Mouse (Mus musculus) spleen, embryonic (tissue): Measurements from ENCODE around the gene Pla2g4c.
"Not testable (repeated sequence)": the region's sequence is repeated elsewhere in the genome, so short reads cannot be mapped to it uniquely, and the experiment has no call there.

ENCODE experiments used
- CTCF ChIA-PET: fragments of 350-600 bp; sonication (Branson Sonifier 250); formaldehyde crosslinking; loops from one replicate; lab custom pipeline; 2022; lab: Charles Lee

The Pla2g4c gene

DNA sequence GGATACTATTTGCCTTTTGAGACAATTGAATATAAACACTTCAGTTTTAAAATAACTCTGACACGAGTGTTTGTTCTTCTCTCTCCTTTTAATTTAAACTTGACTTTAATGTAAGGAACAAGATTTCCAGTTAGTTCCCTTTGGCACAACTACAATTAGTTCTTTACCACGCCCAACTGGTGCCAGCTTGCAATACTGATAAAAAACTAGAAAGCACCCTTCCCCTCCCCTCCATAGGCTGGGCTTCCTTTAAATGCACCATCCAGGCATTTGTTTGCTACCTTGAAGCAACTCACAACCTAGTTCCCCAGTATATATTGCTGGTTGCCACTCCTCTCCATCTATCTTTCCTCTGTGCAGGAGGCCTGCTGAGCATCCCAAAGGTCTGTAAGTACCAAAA is at the start of gene Pla2g4c:
Gene Pla2g4c (plus strand): TSS at position 340 of the 400 bp plus-strand sequence.
- CTCF ChIA-PET = no interaction called here

GRCm38 (mm10) chr7:13277081-13277480 is 47.4 kb upstream of the Pla2g4c start, which contains the start of gene Lig1:
Gene Lig1, plus strand, starts transcription at chr7:13277283.
- CTCF ChIA-PET = no interaction called here

- CTCF ChIA-PET = interaction anchor here (0.5 kb wide), 1 partner anchor 358 kb away, joined by 5 read pairs; no protein-coding TSS in a partner anchor
These were observed 46.6 kb upstream of the Pla2g4c start for GRCm38 (mm10) chr7:13277833-13278232.

DNA sequence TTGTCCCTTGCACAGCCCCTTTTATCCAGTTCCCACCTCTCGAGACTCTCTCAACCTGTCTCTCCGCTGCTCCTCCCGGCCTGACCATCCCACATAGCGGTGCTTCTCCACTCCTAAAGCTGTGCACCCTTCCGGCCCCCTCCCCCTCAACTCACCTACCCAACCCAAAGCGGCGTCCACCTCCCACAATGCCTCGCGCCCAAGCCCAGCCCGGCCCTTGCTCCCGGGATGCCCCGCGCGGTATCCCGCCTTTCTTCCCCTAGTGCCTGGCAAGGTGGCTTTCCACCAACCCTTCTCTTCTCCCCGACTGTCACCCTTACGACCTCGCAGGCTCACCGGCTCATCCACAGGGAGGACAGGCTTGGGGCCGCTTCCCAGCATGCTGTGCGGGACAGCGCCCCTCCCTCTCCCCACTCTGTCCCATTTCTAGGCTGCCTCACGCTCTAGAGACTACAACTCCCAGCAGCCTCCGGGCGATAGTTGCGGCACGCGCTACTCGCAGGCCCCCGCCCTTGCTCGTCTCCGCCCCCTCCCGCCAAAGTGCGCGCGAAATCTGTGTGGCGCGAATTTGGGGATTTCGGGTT is 46.1 kb upstream of the Pla2g4c start, which contains the start of gene Zswim9:
Gene Zswim9 (minus strand): TSS at position 414 of the 584 bp plus-strand sequence.
- CTCF ChIA-PET = interaction anchor here (0.5 kb wide), 1 partner anchor 359 kb away, joined by 5 read pairs; no protein-coding TSS in a partner anchor

- CTCF ChIA-PET = not testable (repeated sequence)
These were observed 45.5 kb upstream of the Pla2g4c start for GRCm38 (mm10) chr7:13278957-13279356.

DNA sequence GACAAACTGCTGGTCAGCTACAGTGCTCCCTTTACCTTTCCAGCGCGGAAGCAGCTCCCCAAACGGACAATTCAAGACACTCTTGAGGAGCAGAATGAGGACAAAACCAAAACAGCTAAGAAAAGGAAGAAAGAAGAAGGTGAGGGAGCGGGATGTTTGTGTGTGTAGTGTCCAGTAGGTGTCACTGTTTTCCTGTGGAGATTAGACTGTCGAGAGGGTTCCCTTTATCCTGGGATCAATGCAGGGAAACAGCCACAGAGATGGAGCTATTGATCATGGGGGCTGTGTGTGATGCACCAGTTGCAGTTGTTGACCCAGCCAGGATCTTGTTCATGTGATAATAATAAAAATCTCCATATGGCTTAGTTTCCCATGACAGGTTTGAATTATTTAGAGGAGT is 35.8 kb upstream of the Pla2g4c start:
- CTCF ChIA-PET = interaction anchor here (1.2 kb wide), 1 partner anchor 9 kb away, joined by 3 read pairs; no protein-coding TSS in a partner anchor

DNA sequence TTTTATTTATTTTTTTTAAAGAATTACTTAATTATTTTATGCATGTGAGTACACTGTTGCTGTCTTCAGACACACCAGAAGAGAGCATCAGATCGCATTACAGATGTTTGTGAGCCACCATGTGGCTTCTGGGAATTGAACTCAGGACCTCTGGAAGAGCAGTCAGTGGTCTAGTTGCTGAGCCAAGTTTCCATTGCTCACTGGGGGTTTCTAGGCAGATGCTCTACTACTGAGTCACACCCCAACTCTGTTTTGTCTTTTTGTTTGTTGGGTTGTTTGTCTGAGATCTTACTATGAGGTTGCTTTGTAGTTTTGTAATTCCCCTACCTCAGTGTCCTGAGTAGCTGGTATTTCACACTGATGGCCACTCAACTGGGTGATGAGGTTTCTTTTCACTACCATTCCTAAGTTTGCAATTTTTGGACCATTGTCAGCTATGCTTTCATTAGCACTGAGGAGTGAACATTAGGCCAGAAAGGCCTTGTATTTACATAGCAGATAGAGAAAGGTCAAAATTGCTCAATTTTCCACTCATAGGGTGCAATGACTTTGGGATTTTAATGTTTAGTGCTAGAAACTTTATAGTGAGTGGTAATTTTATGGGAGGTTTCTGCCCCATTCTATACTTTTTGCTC is 34.3 kb upstream of the Pla2g4c start:
- CTCF ChIA-PET = no interaction called here

DNA sequence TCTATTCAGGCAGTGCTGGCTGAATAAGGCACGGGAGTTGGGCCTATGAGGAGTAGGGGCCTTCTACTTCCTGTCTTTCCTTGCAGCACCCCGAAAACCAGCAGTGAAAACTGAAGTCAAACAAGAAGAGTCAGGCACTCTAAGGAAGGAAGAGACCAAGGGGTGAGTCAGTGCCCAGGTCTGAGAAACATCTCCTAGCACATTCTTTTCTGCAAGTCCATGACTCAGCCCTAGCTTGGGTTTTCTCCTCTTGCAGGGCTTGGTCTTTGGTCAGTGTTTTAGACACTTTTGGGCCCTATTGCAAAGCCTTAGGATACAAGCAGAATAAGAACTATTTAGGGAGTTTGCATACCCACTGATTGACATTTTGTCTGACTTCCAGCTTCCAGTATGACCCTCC is 33.1 kb upstream of the Pla2g4c start:
- CTCF ChIA-PET = interaction anchor here (0.6 kb wide), 1 partner anchor 182 kb away, joined by 4 read pairs; no protein-coding TSS in a partner anchor

- CTCF ChIA-PET = no interaction called here
These were observed 30.3 kb upstream of the Pla2g4c start for GRCm38 (mm10) chr7:13293878-13294855.

DNA sequence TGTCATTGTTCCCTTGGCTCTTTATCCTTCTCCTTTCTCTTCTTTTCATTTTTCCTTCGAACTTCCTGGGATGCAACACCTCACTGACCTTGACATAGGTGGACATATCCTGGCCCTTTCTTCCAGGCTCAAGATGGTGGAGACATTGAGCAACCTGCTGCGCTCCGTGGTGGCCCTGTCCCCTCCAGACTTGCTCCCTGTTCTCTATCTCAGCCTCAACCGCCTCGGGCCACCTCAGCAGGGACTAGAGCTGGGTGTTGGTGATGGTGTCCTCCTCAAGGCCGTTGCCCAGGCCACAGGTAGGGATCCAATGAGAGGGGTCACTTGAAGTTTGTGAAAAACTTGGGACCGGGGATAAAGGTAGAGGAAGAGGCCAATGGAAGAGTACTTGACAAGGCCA is 29.2 kb upstream of the Pla2g4c start:
- CTCF ChIA-PET = no interaction called here

- CTCF ChIA-PET = interaction anchor here (1.1 kb wide), 1 partner anchor 9 kb away, joined by 3 read pairs; no protein-coding TSS in a partner anchor
These were observed 26.8 kb upstream of the Pla2g4c start for GRCm38 (mm10) chr7:13297636-13298035.

DNA sequence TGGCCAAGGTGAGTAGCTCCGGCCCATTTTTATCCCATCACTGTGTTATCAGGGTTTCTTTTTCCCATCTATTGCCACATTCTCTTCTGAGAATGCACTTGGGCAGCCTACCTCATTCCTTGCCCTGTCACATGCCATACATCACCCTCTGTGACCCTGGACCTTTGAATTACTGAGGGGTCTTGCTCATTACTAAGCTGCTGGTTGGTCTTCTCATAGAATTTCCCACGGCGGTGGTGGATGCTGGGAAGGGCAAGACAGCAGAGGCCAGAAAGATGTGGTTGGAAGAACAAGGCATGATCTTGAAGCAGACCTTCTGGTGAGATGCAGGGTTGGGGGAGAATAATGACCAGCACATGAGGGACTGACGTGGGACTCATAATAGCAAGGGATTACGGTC is 25.6 kb upstream of the Pla2g4c start:
- CTCF ChIA-PET = no interaction called here

DNA sequence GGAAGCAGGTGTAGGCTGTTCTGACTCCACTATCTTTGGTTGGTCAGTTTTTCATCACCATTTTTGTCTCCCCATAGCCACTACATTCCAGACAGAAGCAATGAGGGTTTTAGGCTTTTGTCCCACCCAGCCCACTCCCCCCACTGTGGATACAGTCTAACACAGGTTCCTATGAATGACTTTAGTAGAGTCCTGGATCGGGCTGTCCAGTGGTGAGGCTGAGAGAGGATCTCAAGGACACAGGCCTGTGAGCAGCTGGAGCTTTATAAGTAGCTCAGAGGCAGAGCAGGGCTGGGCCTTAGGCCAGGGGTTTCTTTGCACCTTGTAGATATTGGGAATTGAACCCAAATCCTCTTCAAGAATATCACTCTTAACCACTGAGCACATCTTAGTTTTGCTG is 22.8 kb upstream of the Pla2g4c start:
- CTCF ChIA-PET = no interaction called here

- CTCF ChIA-PET = no interaction called here
These were observed 21.7 kb upstream of the Pla2g4c start for GRCm38 (mm10) chr7:13302780-13303179.

DNA sequence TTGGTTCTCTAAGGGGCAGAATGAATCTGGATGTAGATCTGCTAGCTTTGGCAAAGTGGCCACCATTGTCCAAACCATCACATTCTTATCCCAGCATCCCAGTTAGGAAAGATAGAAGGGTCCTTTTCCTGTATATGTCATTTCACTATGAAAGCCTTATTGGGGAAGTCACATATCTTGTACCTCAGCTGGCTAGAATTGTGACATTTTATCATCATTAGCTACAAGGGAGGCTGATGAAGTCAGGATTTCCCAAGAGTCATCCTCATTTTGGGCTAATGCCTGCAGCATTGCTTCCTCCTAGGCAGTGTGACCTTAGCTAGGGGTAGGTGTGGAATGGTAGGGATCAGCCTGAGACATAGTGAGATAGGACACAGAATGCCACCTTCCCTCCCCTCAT is 21.1 kb upstream of the Pla2g4c start:
- CTCF ChIA-PET = no interaction called here

DNA sequence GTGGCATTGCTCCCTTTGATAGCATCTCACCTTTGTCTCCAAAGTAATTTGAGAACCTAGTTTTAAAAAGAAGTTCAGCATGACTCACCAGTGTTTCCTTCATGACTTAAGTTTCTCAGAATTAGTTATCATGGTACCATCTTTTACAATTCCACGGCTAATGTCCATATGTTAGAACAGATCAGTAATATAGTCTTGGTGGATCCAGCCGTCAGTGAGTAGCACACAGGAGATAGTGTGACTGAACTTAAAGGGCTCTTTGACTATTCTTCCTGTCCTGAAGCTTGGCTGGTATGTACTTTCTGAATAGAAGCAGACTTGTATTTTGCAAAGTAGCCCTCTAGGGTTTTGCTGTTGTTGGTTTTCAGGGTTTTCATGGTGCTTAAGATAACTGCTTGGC is 15.0 kb upstream of the Pla2g4c start:
- CTCF ChIA-PET = no interaction called here

GRCm38 (mm10) chr7:13310493-13311199 is 13.8 kb upstream of the Pla2g4c start:
- CTCF ChIA-PET = no interaction called here

GRCm38 (mm10) chr7:13311401-13311800 is 13.1 kb upstream of the Pla2g4c start:
- CTCF ChIA-PET = no interaction called here

GRCm38 (mm10) chr7:13314095-13314597 is 10.3 kb upstream of the Pla2g4c start:
- CTCF ChIA-PET = no interaction called here

DNA sequence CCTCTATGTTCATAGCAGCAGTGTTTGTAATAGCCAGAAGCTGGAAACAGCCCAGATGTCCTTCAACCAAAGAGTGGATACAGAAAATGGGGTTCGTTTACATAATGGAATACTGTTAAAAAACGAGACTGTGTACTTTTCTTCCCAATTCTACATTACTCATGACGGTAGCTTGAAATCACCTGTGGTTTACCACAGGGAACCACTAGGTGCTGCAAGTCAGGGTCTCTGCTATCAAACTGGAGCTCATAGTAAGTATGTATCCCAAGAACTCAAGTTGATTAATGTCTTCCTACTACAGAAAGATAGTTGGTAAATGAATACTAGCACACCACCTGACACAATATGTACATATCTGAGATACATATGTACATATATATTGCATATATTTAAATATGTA is 3.0 kb upstream of the Pla2g4c start:
- CTCF ChIA-PET = no interaction called here

GRCm38 (mm10) chr7:13330575-13330974 is 6.1 kb downstream of the Pla2g4c start:
- CTCF ChIA-PET = no interaction called here
